Mouse (Mus musculus) kidney, embryonic 16.5 days (tissue): ENCODE results near the gene Arrdc1. TPM values are rescaled to one million over a fixed set of nuclear protein-coding genes. Genes with fewer than 3 reads are reported as not detected.

Experiments used
- ATAC-seq: fragments of 200-750 bp; cut with Nextera tagmentation; 2 replicates; pipeline ENCODE4 v1.8.0; 2017; ENCODE audit warnings: moderate TSS enrichment; ENCODE audit not compliant: low FRiP score, low TSS enrichment
- H3K27ac ChIP-seq: fragments of 300-500 bp; sonication (generic); 2 replicates; pipeline ENCODE4 v1.5.1; 2014; ENCODE audit warnings: low read length
- H3K27me3 ChIP-seq: fragments of 300-500 bp; sonication (generic); 2 replicates; pipeline ENCODE4 v1.6.1; 2014; ENCODE audit warnings: low read length, control low read depth, mixed read lengths; ENCODE audit not compliant: insufficient read depth
- H3K36me3 ChIP-seq: fragments of 300-500 bp; sonication (generic); 2 replicates; pipeline ENCODE4 v1.6.1; 2014; ENCODE audit warnings: low read length, control low read depth, mixed read lengths; ENCODE audit not compliant: insufficient read depth
- H3K4me1 ChIP-seq: fragments of 300-500 bp; sonication (generic); 2 replicates; pipeline ENCODE4 v1.6.1; 2014; ENCODE audit warnings: low read length, control low read depth, mixed read lengths; ENCODE audit not compliant: insufficient read depth
- H3K4me2 ChIP-seq: fragments of 300-500 bp; sonication (generic); replicated peaks from 2 replicates; pipeline ENCODE4 v1.6.1; 2014; ENCODE audit warnings: low read depth, low read length
- H3K4me3 ChIP-seq: fragments of 300-500 bp; sonication (generic); 2 replicates; pipeline ENCODE4 v1.5.1; 2014; ENCODE audit warnings: mild to moderate bottlenecking, low read length
- H3K9ac ChIP-seq: fragments of 300-500 bp; sonication (generic); replicated peaks from 2 replicates; pipeline ENCODE4 v1.6.1; 2014; ENCODE audit warnings: low read length
- H3K9me3 ChIP-seq: fragments of 300-500 bp; sonication (generic); 2 replicates; pipeline ENCODE4 v1.6.1; 2016; ENCODE audit warnings: low read length, control low read depth
- WGBS: fragments of 180-500 bp; shearing (Covaris S2); extraction: QIAGEN DNeasy Blood & Tissue Kit; methylation state at CpG from one replicate; pipeline ENCODE4 v1.1.7; 2014; 5-methylcytosine and 5-hydroxymethylcytosine counted together
- microRNA-seq: library from miRNA; unstranded; fragments of <30 nt; microRNA quantifications from one replicate; pipeline ENCODE4, GENCODE M21; 2016
- polyA plus RNA-seq: library from polyadenylated mRNA; unstranded; fragments of >200 nt; fragmentation: Nextera tagmentation; extraction: Ambion mirVana; gene quantifications from 2 replicates; pipeline ENCODE4 v1.2.1, GENCODE M21; 2015

Gene Arrdc1
- polyA plus RNA-seq, 1 experiment from 2014 or later: 63.5 TPM

GRCm38 (mm10) chr2:24888895-24889294, 46.2 kb downstream of the Arrdc1 start:
- H3K27ac ChIP-seq: no peak overlapping the region
- peaks cover 17% of the 10 kb centered on the region for H3K36me3 ChIP-seq
- no peak for ATAC-seq
- no peaks in the 10 kb centered on the region for H3K27me3 ChIP-seq
- H3K4me2 ChIP-seq: no peak overlapping the region
- 78% methylated on average over 5 of the region's 5 CpGs for WGBS
- no peak overlapping the region for H3K4me3 ChIP-seq
- peaks cover 20% of the 10 kb centered on the region for H3K4me1 ChIP-seq
- H3K9me3 ChIP-seq: no peaks in the 10 kb centered on the region
- no peak overlapping the region for H3K9ac ChIP-seq

GRCm38 (mm10) chr2:24880686-24881085, 54.4 kb downstream of the Arrdc1 start:
- Histone ChIP-seq H3K4me3 (no peak overlapping the region), H3K27me3 (no peaks in the 10 kb centered on the region), H3K27ac (no peak overlapping the region), H3K36me3 (peaks cover 45% of the 10 kb centered on the region), H3K4me2 (no peak overlapping the region), H3K9ac (no peak overlapping the region), H3K4me1 (no peaks in the 10 kb centered on the region), H3K9me3 (no peaks in the 10 kb centered on the region)
- no peak for ATAC-seq
- 78% methylated on average over 2 of the region's 2 CpGs for WGBS

Small RNA genes within 50 kb of the gene (microRNA-seq; reads per million reads assigned to microRNA genes)
- gene Gm22875: not detected

Other genes with a start within 250 kb of the Arrdc1 start
- gene Cacna1b, start 172.1 kb downstream of the Arrdc1 start, polyA plus RNA-seq: 0.35 and 1.0 TPM in 2 replicates
- 87.7 and 91.7 TPM in 2 replicates for gene Ehmt1, start 15.6 kb downstream of the Arrdc1 start, polyA plus RNA-seq
- 4.2 and 7.9 TPM in 2 replicates for gene Zmynd19, start 14.5 kb upstream of the Arrdc1 start, polyA plus RNA-seq
- 29.8 and 32.3 TPM in 2 replicates for gene Dph7, start 27.1 kb upstream of the Arrdc1 start, polyA plus RNA-seq
- 109 and 118 TPM in 2 replicates for gene Mrpl41, start 39.8 kb upstream of the Arrdc1 start, polyA plus RNA-seq
- gene Pnpla7, start 40.8 kb upstream of the Arrdc1 start, polyA plus RNA-seq: 8.4 and 8.7 TPM in 2 replicates
- gene Nsmf, start 119.1 kb upstream of the Arrdc1 start, polyA plus RNA-seq: 101 and 103 TPM in 2 replicates
- gene Entpd8, start 145.1 kb upstream of the Arrdc1 start, polyA plus RNA-seq: 8.6 and 10.0 TPM in 2 replicates
- 0.39 and 0.65 TPM in 2 replicates for gene Noxa1, start 159.9 kb upstream of the Arrdc1 start, polyA plus RNA-seq
- 18.4 and 18.8 TPM in 2 replicates for gene Nrarp, start 245.5 kb upstream of the Arrdc1 start, polyA plus RNA-seq